Mouse (Mus musculus) erythroblast, embryonic 14.5 days (primary cell): ENCODE measurements around the gene Gm28051. TPM values are rescaled to one million over a fixed set of nuclear protein-coding genes. Genes with fewer than 3 reads are reported as not detected.

Experiments
- H3K27me3 ChIP-seq: 2 replicates; pipeline ENCODE4 v1.6.1; 2012; ENCODE audit warnings: inconsistent platforms; ENCODE audit not compliant: control insufficient read depth
- H3K36me3 ChIP-seq: 2 replicates; pipeline ENCODE4 v1.6.1; 2012; ENCODE audit warnings: mild to moderate bottlenecking, inconsistent platforms; ENCODE audit not compliant: control insufficient read depth
- H3K4me1 ChIP-seq: 2 replicates; pipeline ENCODE4 v1.6.1; 2012; ENCODE audit warnings: inconsistent platforms; ENCODE audit not compliant: control insufficient read depth
- H3K4me3 ChIP-seq: replicated peaks from 2 replicates; pipeline ENCODE3; 2012; ENCODE audit warnings: moderate library complexity, mild to moderate bottlenecking, inconsistent platforms
- H3K9me3 ChIP-seq: 2 replicates; pipeline ENCODE4 v1.6.1; 2012; ENCODE audit warnings: low read length, inconsistent platforms, mixed read lengths; ENCODE audit not compliant: control insufficient read depth
- GATA1 ChIP-seq: IDR thresholded peaks from 2 replicates; pipeline ENCODE4 v1.6.1; 2012; ENCODE audit warnings: low read length, inconsistent platforms, mixed read lengths
- TAL1 ChIP-seq: IDR thresholded peaks from 3 replicates; pipeline ENCODE4 v1.6.1; 2012; ENCODE audit warnings: low read length, inconsistent platforms, mixed read lengths
- polyA plus RNA-seq: library from polyadenylated mRNA; stranded (reverse); fragments of >175 nt; gene quantifications from 2 replicates; pipeline ENCODE4 v1.2.3, GENCODE M21; 2012

The Gm28051 gene
- polyA plus RNA-seq, 1 experiment = not detected

- Histone ChIP-seq H3K4me3 (peak overlapping the region; percentile 28), H3K9me3 (no peaks in the 10 kb centered on the region), H3K4me1 (peaks cover 35% of the 10 kb centered on the region), H3K27me3 (no peaks in the 10 kb centered on the region), H3K36me3 (no peaks in the 10 kb centered on the region)
- TF ChIP-seq GATA1 = no peak
- TF ChIP-seq TAL1 = no peak
Measured at GRCm38 (mm10) chr12:102729855-102730797, 27.4 kb downstream of the Gm28051 start.

- Histone ChIP-seq H3K9me3 (no peaks in the 10 kb centered on the region), H3K27me3 (no peaks in the 10 kb centered on the region), H3K36me3 (no peaks in the 10 kb centered on the region), H3K4me3 (no peak overlapping the region), H3K4me1 (peaks cover 22% of the 10 kb centered on the region)
- TF ChIP-seq GATA1 (no peak), TAL1 (no peak)
Measured at GRCm38 (mm10) chr12:102725761-102726175, 31.8 kb downstream of the Gm28051 start.

- Histone ChIP-seq H3K4me1 (peaks cover 16% of the 10 kb centered on the region), H3K27me3 (no peaks in the 10 kb centered on the region), H3K9me3 (no peaks in the 10 kb centered on the region), H3K36me3 (no peaks in the 10 kb centered on the region), H3K4me3 (no peak overlapping the region)
- TF ChIP-seq GATA1 = no peak
- no peak for TF ChIP-seq TAL1
Measured at GRCm38 (mm10) chr12:102725146-102725545, 32.4 kb downstream of the Gm28051 start.

GRCm38 (mm10) chr12:102723861-102724260, 33.7 kb downstream of the Gm28051 start:
- H3K4me3 ChIP-seq = no peak overlapping the region
- H3K27me3 ChIP-seq = no peaks in the 10 kb centered on the region
- TF ChIP-seq GATA1 = no peak
- TF ChIP-seq TAL1 = no peak
- H3K36me3 ChIP-seq = no peaks in the 10 kb centered on the region
- H3K4me1 ChIP-seq = peaks cover 11% of the 10 kb centered on the region
- no peaks in the 10 kb centered on the region for H3K9me3 ChIP-seq

GRCm38 (mm10) chr12:102722966-102723365, 34.6 kb downstream of the Gm28051 start:
- H3K4me1 ChIP-seq = peaks cover 11% of the 10 kb centered on the region
- no peaks in the 10 kb centered on the region for H3K9me3 ChIP-seq
- TF ChIP-seq GATA1 (no peak), TAL1 (no peak)
- H3K27me3 ChIP-seq = no peaks in the 10 kb centered on the region
- no peak overlapping the region for H3K4me3 ChIP-seq
- H3K36me3 ChIP-seq = no peaks in the 10 kb centered on the region

GRCm38 (mm10) chr12:102722451-102722850, 35.1 kb downstream of the Gm28051 start:
- Histone ChIP-seq H3K4me3 (no peak overlapping the region), H3K36me3 (no peaks in the 10 kb centered on the region), H3K9me3 (no peaks in the 10 kb centered on the region), H3K27me3 (no peaks in the 10 kb centered on the region), H3K4me1 (peaks cover 11% of the 10 kb centered on the region)
- TF ChIP-seq GATA1 (no peak), TAL1 (no peak)

- Histone ChIP-seq H3K9me3 (no peaks in the 10 kb centered on the region), H3K36me3 (no peaks in the 10 kb centered on the region), H3K4me1 (no peaks in the 10 kb centered on the region; the same call in 1 of the 2 replicates), H3K27me3 (no peaks in the 10 kb centered on the region), H3K4me3 (no peak overlapping the region)
- TF ChIP-seq GATA1 (no peak), TAL1 (no peak)
Measured at GRCm38 (mm10) chr12:102719552-102720315, 37.8 kb downstream of the Gm28051 start.

GRCm38 (mm10) chr12:102714654-102715395, 42.7 kb downstream of the Gm28051 start:
- TF ChIP-seq GATA1 = no peak
- TF ChIP-seq TAL1 = no peak
- no peaks in the 10 kb centered on the region for H3K27me3 ChIP-seq
- no peak overlapping the region for H3K4me3 ChIP-seq
- peaks cover 1% of the 10 kb centered on the region; the same call in 1 of the 2 replicates for H3K4me1 ChIP-seq
- H3K9me3 ChIP-seq = no peaks in the 10 kb centered on the region
- H3K36me3 ChIP-seq = no peaks in the 10 kb centered on the region
